In genomic region chr1:35841626-35842025, GRCm38 (mm10) we compare ENCODE assay signal across 20 mouse cellular contexts.
"Had no signal": no experiment of that assay in that cellular context is flagged by ENCODE, and none has a peak within 500 bp of the region (broad histone marks: within the 10 kb centered on the region; RNA-seq: fewer than 3 reads in every experiment).

No protein-coding gene starts in this region.

- H3K4me1 ChIP-seq: limb, embryonic 12.5 days; limb, embryonic 15.5 days; midbrain, embryonic 12.5 days; midbrain, embryonic 15.5 days; neural tube, embryonic 13.5 days had no signal

- DNase-seq: kidney, adult 9 months; kidney, postnatal 14 days; kidney, postnatal 4 days; layer of hippocampus, adult 9-11 months; liver, postnatal 0 days; lung, embryonic 14.5 days; right cerebral cortex, adult 18-20 months; right cerebral cortex, postnatal 14 days; right cerebral cortex, postnatal 4 days; thymus, adult 18-20 months; thymus, postnatal 36 days had no signal

- H3K36me3 ChIP-seq: limb, embryonic 12.5 days; limb, embryonic 15.5 days; midbrain, embryonic 12.5 days; midbrain, embryonic 15.5 days; neural tube, embryonic 13.5 days had no signal

- H3K9me3 ChIP-seq: midbrain, embryonic 12.5 days; midbrain, embryonic 15.5 days; neural tube, embryonic 13.5 days had no signal

- H3K4me3 ChIP-seq: layer of hippocampus, adult 2 months; limb, embryonic 12.5 days; limb, embryonic 15.5 days; midbrain, embryonic 12.5 days; midbrain, embryonic 15.5 days; neural tube, embryonic 13.5 days had no signal

- H3K27ac ChIP-seq: layer of hippocampus, adult 2 months; limb, embryonic 12.5 days; limb, embryonic 15.5 days; liver, embryonic 14.5 days; macrophage; midbrain, embryonic 12.5 days; midbrain, embryonic 15.5 days; neural tube, embryonic 13.5 days; stomach, postnatal 0 days had no signal

- H3K27me3 ChIP-seq: limb, embryonic 12.5 days; limb, embryonic 15.5 days; midbrain, embryonic 12.5 days; midbrain, embryonic 15.5 days; neural tube, embryonic 13.5 days had no signal
